Mouse (Mus musculus): ENCODE results near the gene Pmp22.

GRCm38 (mm10) chr11:63135622-63136021 lies 6.8 kb downstream of the Pmp22 start:
- TF ChIP-seq CTCF (IDR thresholded peaks at IDR 0.05; ENCODE audit: insufficient read depth, low read depth, low read length) (peak; percentile 95), POLR2A (IDR thresholded peaks at IDR 0.05; ENCODE audit: insufficient read depth, low read depth, low read length) (no peak)

Measured in olfactory bulb, adult 2 months (tissue).